Mouse (Mus musculus) lung, postnatal 14 days (tissue): ENCODE data around the gene Tmem201.

Experiments
- DNase-seq: peaks from one replicate; pipeline ENCODE4 v3.0.0; 2021

Gene Tmem201

GRCm38 (mm10) chr4:149744119-149744518, 6.3 kb upstream of the Tmem201 start:
- no peak for DNase-seq

GRCm38 (mm10) chr4:149742011-149742530, 4.2 kb upstream of the Tmem201 start:
- no peak for DNase-seq

- no peak for DNase-seq
Observed at GRCm38 (mm10) chr4:149740301-149740700, 2.5 kb upstream of the Tmem201 start.

- DNase-seq: no peak
Observed at GRCm38 (mm10) chr4:149739478-149739877, 1.6 kb upstream of the Tmem201 start.

- DNase-seq: no peak
Observed at GRCm38 (mm10) chr4:149736581-149736980, 1.3 kb downstream of the Tmem201 start.

GRCm38 (mm10) chr4:149735624-149736250, 2.1 kb downstream of the Tmem201 start:
- no peak for DNase-seq

GRCm38 (mm10) chr4:149734730-149735475, 2.9 kb downstream of the Tmem201 start:
- no peak for DNase-seq

GRCm38 (mm10) chr4:149734246-149734645, 3.6 kb downstream of the Tmem201 start:
- DNase-seq: no peak

- no peak for DNase-seq
Observed at GRCm38 (mm10) chr4:149733748-149734147, 4.1 kb downstream of the Tmem201 start.

- no peak for DNase-seq
Observed at GRCm38 (mm10) chr4:149732800-149733199, 5.0 kb downstream of the Tmem201 start.

GRCm38 (mm10) chr4:149732313-149732712, 5.5 kb downstream of the Tmem201 start:
- DNase-seq: no peak

- no peak for DNase-seq
Observed at GRCm38 (mm10) chr4:149730827-149731226, 7.0 kb downstream of the Tmem201 start.

GRCm38 (mm10) chr4:149728810-149729209, 9.0 kb downstream of the Tmem201 start:
- DNase-seq: peak; percentile 38

- DNase-seq: no peak
Observed at GRCm38 (mm10) chr4:149727636-149728035, 10.2 kb downstream of the Tmem201 start.

- peak; percentile 85 for DNase-seq
Observed at GRCm38 (mm10) chr4:149725661-149726350, 12.0 kb downstream of the Tmem201 start.

- no peak for DNase-seq
Observed at GRCm38 (mm10) chr4:149724916-149725470, 12.9 kb downstream of the Tmem201 start.

GRCm38 (mm10) chr4:149723855-149724731, 13.8 kb downstream of the Tmem201 start:
- peak; percentile 72 for DNase-seq

GRCm38 (mm10) chr4:149723021-149723390, 14.8 kb downstream of the Tmem201 start:
- no peak for DNase-seq

GRCm38 (mm10) chr4:149722104-149723020, 15.5 kb downstream of the Tmem201 start:
- no peak for DNase-seq

GRCm38 (mm10) chr4:149721163-149721562, 16.7 kb downstream of the Tmem201 start:
- no peak for DNase-seq

GRCm38 (mm10) chr4:149719686-149720085, 18.2 kb downstream of the Tmem201 start:
- DNase-seq: peak; percentile 40
